Mouse (Mus musculus) kidney, embryonic 15.5 days (tissue): ENCODE measurements around the gene Tufm. TPM values are rescaled to one million over a fixed set of nuclear protein-coding genes. Genes with fewer than 3 reads are reported as not detected.
"Not testable (repeated sequence)": the region's sequence is repeated elsewhere in the genome, so short reads cannot be mapped to it uniquely, and the experiment has no call there.

ENCODE experiments used
- ATAC-seq: fragments of 200-750 bp; cut with Nextera tagmentation; replicated peaks from 2 replicates; pipeline ENCODE4 v1.8.0; 2017; ENCODE audit warnings: moderate TSS enrichment; ENCODE audit not compliant: low FRiP score
- H3K27ac ChIP-seq: fragments of 300-500 bp; sonication (generic); 2 replicates; pipeline ENCODE4 v1.5.1; 2015; ENCODE audit warnings: mild to moderate bottlenecking, inconsistent platforms
- H3K27me3 ChIP-seq: fragments of 300-500 bp; sonication (generic); 2 replicates; pipeline ENCODE4 v1.6.1; 2015; ENCODE audit warnings: inconsistent platforms
- H3K36me3 ChIP-seq: fragments of 300-500 bp; sonication (generic); 2 replicates; pipeline ENCODE4 v1.6.1; 2015; ENCODE audit warnings: inconsistent platforms
- H3K4me1 ChIP-seq: fragments of 300-500 bp; sonication (generic); 2 replicates; pipeline ENCODE4 v1.6.1; 2015; ENCODE audit warnings: inconsistent platforms
- H3K4me2 ChIP-seq: fragments of 300-500 bp; sonication (generic); 2 replicates; pipeline ENCODE4 v1.6.1; 2015; ENCODE audit warnings: moderate library complexity, mild to moderate bottlenecking, inconsistent platforms
- H3K4me3 ChIP-seq: fragments of 300-500 bp; sonication (generic); replicated peaks from 2 replicates; pipeline ENCODE4 v1.5.1; 2015; ENCODE audit warnings: mild to moderate bottlenecking, inconsistent platforms
- H3K9ac ChIP-seq: fragments of 300-500 bp; sonication (generic); 2 replicates; pipeline ENCODE4 v1.6.1; 2015; ENCODE audit warnings: mild to moderate bottlenecking, inconsistent platforms
- H3K9me3 ChIP-seq: fragments of 300-500 bp; sonication (generic); replicated peaks from 2 replicates; pipeline ENCODE4 v1.6.1; 2016; ENCODE audit warnings: inconsistent platforms
- WGBS: fragments of 180-500 bp; shearing (Covaris S2); methylation state at CpG from one replicate; pipeline ENCODE4 v1.1.7; 2015; ENCODE audit warnings: mixed read lengths; 5-methylcytosine and 5-hydroxymethylcytosine counted together
- polyA plus RNA-seq: library from polyadenylated mRNA; unstranded; fragments of >200 nt; fragmentation: Nextera tagmentation; extraction: Ambion mirVana; gene quantifications from 2 replicates; pipeline ENCODE4 v1.2.1, GENCODE M21; 2015

Gene Tufm
- polyA plus RNA-seq, 1 experiment from 2014 or later: 156 TPM

DNA sequence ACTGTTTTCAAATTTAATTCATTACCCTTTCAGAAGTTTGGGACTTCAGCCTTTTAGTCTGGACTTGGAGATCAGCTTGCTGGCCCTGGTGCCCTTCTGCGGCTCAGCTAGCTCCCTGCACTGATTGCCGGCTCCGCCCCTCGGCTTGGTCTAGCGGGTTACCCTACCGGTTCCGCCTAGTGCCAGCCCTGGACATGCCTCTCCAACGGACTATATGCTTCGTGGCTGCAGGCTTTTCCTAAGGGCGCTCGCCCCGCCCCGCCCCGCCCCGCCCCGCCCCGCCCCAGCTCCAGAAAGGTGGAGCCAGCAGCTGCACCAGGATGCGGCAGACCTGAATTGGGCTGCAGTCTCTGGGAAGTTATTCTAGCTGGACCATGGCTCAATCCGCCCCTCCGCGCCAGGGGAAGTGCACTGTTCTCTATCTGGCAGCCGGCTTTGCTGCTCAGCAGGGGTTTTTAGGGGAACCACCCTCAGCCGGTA lies 4.7 kb upstream of the Tufm start:
- no peaks in the 10 kb centered on the region for H3K9me3 ChIP-seq
- peak overlapping the region; percentile 50; the same call in 1 of the 2 replicates for H3K9ac ChIP-seq
- peaks cover 10% of the 10 kb centered on the region for H3K4me1 ChIP-seq
- WGBS: under 1% methylated on average over 23 of the region's 23 CpGs
- ATAC-seq: peak; percentile 92
- no peaks in the 10 kb centered on the region for H3K36me3 ChIP-seq
- no peaks in the 10 kb centered on the region for H3K27me3 ChIP-seq
- H3K27ac ChIP-seq: peak overlapping the region; percentile 91
- H3K4me2 ChIP-seq: peak overlapping the region; percentile 83
- H3K4me3 ChIP-seq: peak overlapping the region; percentile 42

- peak overlapping the region; percentile 74 for H3K4me2 ChIP-seq
- H3K4me3 ChIP-seq: peak overlapping the region; percentile 77
- WGBS: 13% methylated on average over 25 of the region's 25 CpGs
- peaks cover 27% of the 10 kb centered on the region for H3K4me1 ChIP-seq
- H3K27me3 ChIP-seq, H3K9me3 ChIP-seq, ATAC-seq: not testable (repeated sequence)
- peaks cover 37% of the 10 kb centered on the region for H3K36me3 ChIP-seq
- H3K27ac ChIP-seq: 0 out of 2 replicates have a peak overlapping the region, but pooled peaks have one; percentile 86
- peak overlapping the region; percentile 75 for H3K9ac ChIP-seq
Observed at GRCm38 (mm10) chr7:126487617-126488385, 640 bp downstream of the Tufm start.

- H3K9me3 ChIP-seq: no peaks in the 10 kb centered on the region
- 76% methylated on average over 1 of the region's 1 CpGs for WGBS
- peaks cover 23% of the 10 kb centered on the region for H3K4me1 ChIP-seq
- H3K4me2 ChIP-seq: no peak overlapping the region
- no peak overlapping the region for H3K27ac ChIP-seq
- no peak overlapping the region for H3K9ac ChIP-seq
- no peak for ATAC-seq
- no peaks in the 10 kb centered on the region for H3K27me3 ChIP-seq
- peaks cover 69% of the 10 kb centered on the region for H3K36me3 ChIP-seq
- H3K4me3 ChIP-seq: no peak overlapping the region
Observed at GRCm38 (mm10) chr7:126491005-126491404, 3.8 kb downstream of the Tufm start.

DNA sequence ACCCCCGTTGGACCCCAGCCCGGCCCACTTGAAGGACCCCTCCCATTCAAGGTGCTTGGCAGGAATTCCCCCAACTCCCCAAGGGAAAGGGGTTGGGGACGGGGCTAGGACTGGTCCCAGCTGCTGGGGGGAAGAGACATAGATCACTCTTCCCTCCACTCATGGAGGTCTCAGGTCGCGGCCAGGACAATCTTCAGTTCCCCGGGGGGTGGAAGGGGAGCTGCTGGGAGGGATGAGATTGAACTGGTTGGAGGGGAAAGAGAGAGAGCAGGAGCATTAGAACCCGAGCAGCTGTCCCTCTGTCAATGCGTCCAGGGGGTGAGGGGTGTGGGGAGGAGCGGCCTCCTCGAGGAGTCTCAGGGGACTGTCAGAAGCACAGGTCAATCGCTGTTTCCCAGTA lies 4.8 kb downstream of the Tufm start:
- 0 out of 2 replicates have a peak, but pooled peaks have one; percentile 2 for ATAC-seq
- no peaks in the 10 kb centered on the region for H3K27me3 ChIP-seq
- WGBS: 43% methylated on average over 11 of the region's 11 CpGs
- H3K9me3 ChIP-seq: no peaks in the 10 kb centered on the region
- no peak overlapping the region for H3K4me2 ChIP-seq
- no peak overlapping the region for H3K27ac ChIP-seq
- no peak overlapping the region for H3K9ac ChIP-seq
- peaks cover 79% of the 10 kb centered on the region for H3K36me3 ChIP-seq
- H3K4me3 ChIP-seq: no peak overlapping the region
- H3K4me1 ChIP-seq: peaks cover 20% of the 10 kb centered on the region

GRCm38 (mm10) chr7:126494120-126494519 lies 7.0 kb downstream of the Tufm start:
- Histone ChIP-seq H3K27ac (no peak overlapping the region), H3K36me3 (peaks cover 98% of the 10 kb centered on the region), H3K4me3 (no peak overlapping the region), H3K9me3 (no peaks in the 10 kb centered on the region), H3K4me1 (peaks cover 10% of the 10 kb centered on the region; the same call in 1 of the 2 replicates), H3K4me2 (no peak overlapping the region), H3K9ac (no peak overlapping the region), H3K27me3 (no peaks in the 10 kb centered on the region)
- ATAC-seq: no peak
- WGBS: 90% methylated on average over 6 of the region's 6 CpGs

GRCm38 (mm10) chr7:126496475-126496874 lies 9.3 kb downstream of the Tufm start:
- 90% methylated on average over 5 of the region's 5 CpGs for WGBS
- peaks cover 99% of the 10 kb centered on the region for H3K36me3 ChIP-seq
- ATAC-seq: no peak
- no peaks in the 10 kb centered on the region for H3K9me3 ChIP-seq
- no peak overlapping the region for H3K27ac ChIP-seq
- no peaks in the 10 kb centered on the region for H3K27me3 ChIP-seq
- no peak overlapping the region for H3K9ac ChIP-seq
- H3K4me2 ChIP-seq: no peak overlapping the region
- no peak overlapping the region for H3K4me3 ChIP-seq
- H3K4me1 ChIP-seq: peaks cover 22% of the 10 kb centered on the region

DNA sequence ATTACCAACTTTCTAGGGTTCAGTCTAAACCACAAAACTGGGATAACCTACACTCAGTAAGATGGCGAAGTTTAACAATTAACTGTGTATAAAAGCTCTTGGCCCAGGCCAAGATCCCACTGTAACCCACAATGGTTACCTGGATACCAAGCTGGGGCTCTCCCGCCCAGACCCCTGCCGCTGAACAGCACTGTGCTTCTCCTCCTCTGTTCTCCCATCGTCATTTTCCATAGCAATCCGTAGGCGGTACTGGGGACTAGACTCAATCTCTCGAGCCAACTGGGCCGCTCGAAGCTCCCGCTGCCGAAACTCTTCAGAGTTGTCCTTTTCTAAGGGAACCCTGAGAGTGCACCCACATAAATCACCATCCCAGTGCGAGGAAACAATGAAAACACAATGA lies 10.8 kb downstream of the Tufm start:
- Histone ChIP-seq H3K9ac (no peak overlapping the region), H3K36me3 (peaks cover 84% of the 10 kb centered on the region), H3K9me3 (no peaks in the 10 kb centered on the region), H3K4me3 (no peak overlapping the region), H3K4me1 (peaks cover 13% of the 10 kb centered on the region), H3K4me2 (no peak overlapping the region), H3K27ac (no peak overlapping the region), H3K27me3 (no peaks in the 10 kb centered on the region)
- no peak for ATAC-seq
- WGBS: 92% methylated on average over 12 of the region's 12 CpGs

DNA sequence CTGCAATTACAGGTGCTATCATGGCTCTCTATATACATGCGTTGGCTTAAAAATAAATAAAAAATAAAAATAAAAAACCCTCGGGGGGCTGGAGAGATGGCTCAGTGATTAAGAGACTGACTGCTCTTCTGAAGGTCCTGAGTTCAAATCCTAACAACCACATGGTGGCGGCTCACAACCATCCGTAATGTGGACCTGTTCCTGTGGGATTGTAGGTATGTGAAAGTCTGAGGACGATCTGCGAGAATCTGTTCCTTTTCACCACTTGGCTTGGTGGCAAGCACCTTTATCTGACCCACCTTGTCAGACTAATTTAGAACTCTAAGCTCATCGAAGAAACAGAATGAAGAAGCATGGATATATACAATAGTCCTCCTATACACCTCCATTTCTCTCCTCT lies 12.3 kb downstream of the Tufm start:
- peaks cover 18% of the 10 kb centered on the region for H3K4me1 ChIP-seq
- H3K27ac ChIP-seq: no peak overlapping the region
- H3K9ac ChIP-seq: no peak overlapping the region
- H3K4me2 ChIP-seq: no peak overlapping the region
- H3K9me3 ChIP-seq: no peaks in the 10 kb centered on the region
- H3K36me3 ChIP-seq: peaks cover 69% of the 10 kb centered on the region
- no peak for ATAC-seq
- H3K4me3 ChIP-seq: no peak overlapping the region
- H3K27me3 ChIP-seq: no peaks in the 10 kb centered on the region
- 93% methylated on average over 7 of the region's 7 CpGs for WGBS

DNA sequence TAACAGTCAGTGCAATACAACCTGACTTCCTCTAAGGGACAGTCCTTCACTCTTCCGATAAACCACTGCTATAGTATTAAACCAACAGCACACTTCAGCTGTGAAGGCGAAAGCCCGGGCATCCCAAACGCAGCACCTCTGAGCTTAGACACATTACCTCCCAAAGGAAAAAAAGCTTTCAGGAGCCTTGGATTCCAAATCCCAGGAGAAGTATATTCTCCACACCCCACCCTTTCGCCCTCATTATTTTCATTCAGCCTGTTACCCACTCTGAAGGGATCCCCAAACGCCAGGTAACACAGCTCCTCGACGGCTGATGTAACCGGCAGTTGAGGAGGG lies 14.5 kb downstream of the Tufm start:
- H3K27me3 ChIP-seq: no peaks in the 10 kb centered on the region
- H3K36me3 ChIP-seq: peaks cover 47% of the 10 kb centered on the region
- H3K4me3 ChIP-seq: peak overlapping the region; percentile 100
- H3K27ac ChIP-seq: peak overlapping the region; percentile 100
- peak overlapping the region; percentile 63 for H3K4me2 ChIP-seq
- H3K4me1 ChIP-seq: peaks cover 18% of the 10 kb centered on the region
- no peaks in the 10 kb centered on the region for H3K9me3 ChIP-seq
- H3K9ac ChIP-seq: peak overlapping the region; percentile 100
- WGBS: 4% methylated on average over 9 of the region's 9 CpGs
- ATAC-seq: no peak

DNA sequence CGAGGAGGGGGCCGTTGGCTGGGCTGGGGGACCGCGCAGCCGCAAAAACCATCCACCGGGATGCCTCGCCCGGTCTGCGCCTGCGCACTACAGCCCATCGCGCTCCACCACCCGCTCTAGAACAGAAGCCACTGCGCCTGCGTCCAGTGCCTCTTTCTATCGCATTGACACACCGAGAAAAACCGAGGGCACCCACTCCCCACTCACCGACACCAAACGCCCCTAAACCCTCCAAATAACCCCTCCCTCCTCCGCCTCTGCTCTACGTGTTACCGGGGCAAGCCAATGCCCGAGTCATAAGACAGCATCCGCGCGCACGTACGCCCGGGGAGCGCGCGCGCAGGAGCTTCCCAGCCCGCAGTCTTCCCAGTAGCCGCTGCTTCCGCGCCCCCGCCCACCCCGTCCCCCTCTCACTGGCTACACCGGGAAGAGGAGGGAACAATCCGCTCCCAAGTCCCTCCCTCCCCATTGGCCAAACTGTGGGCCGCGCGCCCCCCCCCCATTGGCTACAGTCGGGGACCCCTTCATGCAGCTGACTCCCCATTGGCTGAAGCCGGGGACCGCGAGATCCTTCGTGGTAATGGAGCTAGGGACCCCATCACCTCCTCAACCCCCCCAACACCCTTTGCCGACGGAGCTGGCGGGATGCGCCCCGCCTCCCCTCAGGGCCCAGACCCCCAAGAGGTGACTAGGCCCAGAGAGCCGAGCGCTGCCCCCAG lies 15.0 kb downstream of the Tufm start:
- Histone ChIP-seq H3K9ac (peak overlapping the region; percentile 100), H3K9me3 (no peaks in the 10 kb centered on the region), H3K27ac (peak overlapping the region; percentile 100), H3K36me3 (peaks cover 41% of the 10 kb centered on the region), H3K4me3 (peak overlapping the region; percentile 100), H3K4me1 (peaks cover 18% of the 10 kb centered on the region), H3K27me3 (no peaks in the 10 kb centered on the region), H3K4me2 (peak overlapping the region; percentile 63)
- peak; percentile 91 for ATAC-seq
- under 1% methylated on average over 54 of the region's 57 CpGs for WGBS

- no peaks in the 10 kb centered on the region for H3K9me3 ChIP-seq
- under 1% methylated on average over 40 of the region's 40 CpGs for whole genome bisulfite sequencing
- no peak for ATAC-seq
- H3K9ac ChIP-seq: peak overlapping the region; percentile 100
- peaks cover 18% of the 10 kb centered on the region for H3K4me1 ChIP-seq
- H3K4me2 ChIP-seq: peak overlapping the region; percentile 63
- H3K27me3 ChIP-seq: no peaks in the 10 kb centered on the region
- H3K4me3 ChIP-seq: peak overlapping the region; percentile 100
- peak overlapping the region; percentile 100 for H3K27ac ChIP-seq
- H3K36me3 ChIP-seq: peaks cover 36% of the 10 kb centered on the region
Observed at GRCm38 (mm10) chr7:126502751-126503150, 15.6 kb downstream of the Tufm start.

- peak; percentile 92 for ATAC-seq
- under 1% methylated on average over 42 of the region's 72 CpGs for WGBS
- H3K9me3 ChIP-seq: no peaks in the 10 kb centered on the region
- peaks cover 30% of the 10 kb centered on the region for H3K36me3 ChIP-seq
- peak within 1 kb of the TSS; percentile 100 for H3K4me3 ChIP-seq
- no peaks in the 10 kb centered on the region for H3K27me3 ChIP-seq
- peak within 1 kb of the TSS; percentile 100 for H3K27ac ChIP-seq
- H3K9ac ChIP-seq: peak within 1 kb of the TSS; percentile 100
- peak within 1 kb of the TSS; percentile 63 for H3K4me2 ChIP-seq
- H3K4me1 ChIP-seq: peaks cover 18% of the 10 kb centered on the region
Observed at GRCm38 (mm10) chr7:126503273-126503878, 16.2 kb downstream of the Tufm start, which contains the start of gene Atxn2l. Gene Atxn2l (minus strand): TSS chr7:126503437.
